Mouse (Mus musculus): Measurements from ENCODE around the gene Dll4. TPM values are rescaled to one million over a fixed set of nuclear protein-coding genes. Genes with fewer than 3 reads are reported as not detected.

Dll4 gene
- total and polyA plus RNA-seq, 3 experiments, result 0.12 to 0.13 TPM; not detected in 1

- TF ChIP-seq HCFC1 (IDR thresholded peaks at IDR 0.05; ENCODE audit: low read depth, low read length) (peak; percentile 77), ZKSCAN1 (IDR thresholded peaks at IDR 0.05; ENCODE audit: borderline replicate concordance, low read depth, low read length) (no peak), NRF1 (IDR thresholded peaks at IDR 0.05; ENCODE audit: low read depth, low read length) (0 out of 2 replicates have a peak, but pooled peaks have one; percentile 16), ZMIZ1 (IDR thresholded peaks at IDR 0.05; ENCODE audit: low read depth, low read length) (peak; percentile 99), MAFK (IDR thresholded peaks at IDR 0.05; ENCODE audit: insufficient replicate concordance, low read length) (no peak), CHD1 (IDR thresholded peaks at IDR 0.05; ENCODE audit: low read depth, low read length) (no peak), ZC3H11A (IDR thresholded peaks at IDR 0.05; ENCODE audit: low read depth, low read length) (no peak), ELF1 (IDR thresholded peaks at IDR 0.05; ENCODE audit: low read depth, low read length) (peak; percentile 69), POLR2AphosphoS2 (IDR thresholded peaks at IDR 0.05; ENCODE audit: low read depth, low read length) (0 out of 2 replicates have a peak, but pooled peaks have one; percentile 33)
Measured at GRCm38 (mm10) chr2:119350555-119351486, 25.2 kb downstream of the Dll4 start, which contains the start of gene Chac1 (continued).

- Histone ChIP-seq H3K4me2 (ENCODE audit: insufficient read depth, low read depth, poor library complexity, severe bottlenecking) (peak overlapping the region; percentile 80; the same call in 1 of the 2 replicates), H3K9me3 (replicated peaks; ENCODE audit: low read length) (peaks cover 6% of the 10 kb centered on the region), H3K4me1 (ENCODE audit: control insufficient read depth in 1 of 2, insufficient read depth in 2 of 2) (peaks cover 38 to 65% of the 10 kb centered on the region in 2 experiments), H3K79me2 (replicated peaks; ENCODE audit: control insufficient read depth, extremely low read depth, insufficient read depth, poor library complexity, severe bottlenecking) (peaks cover 29% of the 10 kb centered on the region), H3K36me3 (replicated peaks in 1 of 2; ENCODE audit: control insufficient read depth in 1 of 2, insufficient read depth in 1 of 2, low read length in 1 of 2) (peaks cover 33 to 40% of the 10 kb centered on the region in 2 experiments), H3K27ac (ENCODE audit: insufficient read depth, low read depth) (no peak overlapping the region), H3K9ac (ENCODE audit: insufficient read depth, low read depth) (peak overlapping the region; percentile 98; the same call in 1 of the 2 replicates), H3K4me3 (replicated peaks in 1 of 3; ENCODE audit: low read depth in 2 of 3, low read length in 2 of 3, poor library complexity in 1 of 3) (peak overlapping the region in 2 of 3 experiments; percentile 97 to 98), H3K27me3 (replicated peaks) (no peaks in the 10 kb centered on the region)
- DNase-seq (ENCODE audit: extremely low read depth), result no peak
- in situ Hi-C loops (cut with MboI; ENCODE audit: low pct_ligation_motif_present, low pct_unique_long_range_greater_than_20kb, low sequenced_read_pairs) (loop anchor here (5.0 kb wide), 1 partner anchor 34 kb away; no protein-coding TSS in a partner anchor), dilution Hi-C loops (cut with MboI; ENCODE audit: extremely low pct_ligation_motif_present, extremely low pct_unique_long_range_greater_than_20kb, low sequenced_read_pairs) (no loop called here)
- TF ChIP-seq SMC3 (IDR thresholded peaks at IDR 0.05; ENCODE audit: low read depth, low read length) (no peak), E2F4 (IDR thresholded peaks at IDR 0.05; ENCODE audit: insufficient replicate concordance, low read depth, low read length) (no peak), SIN3A (IDR thresholded peaks at IDR 0.05; ENCODE audit: low read length) (no peak), CTCF (conservative IDR thresholded peaks at IDR 0.05 in 1 of 2, IDR thresholded peaks at IDR 0.05 in 1 of 2; ENCODE audit: low read depth in 2 of 2, low read length in 2 of 2) (no peak), MEF2A (IDR thresholded peaks at IDR 0.05; ENCODE audit: borderline replicate concordance, low read depth, low read length) (no peak), MAZ (IDR thresholded peaks at IDR 0.05; ENCODE audit: low read depth, low read length) (no peak), ELF1 (IDR thresholded peaks at IDR 0.05; ENCODE audit: low read depth, low read length) (no peak), IRF4 (IDR thresholded peaks at IDR 0.05; ENCODE audit: low read depth, low read length) (no peak), GABPA (IDR thresholded peaks at IDR 0.05; ENCODE audit: insufficient replicate concordance, low read depth, low read length) (no peak), EP300 (IDR thresholded peaks at IDR 0.05; ENCODE audit: low read length) (no peak), RCOR1 (conservative IDR thresholded peaks at IDR 0.05; ENCODE audit: low read depth, low read length) (no peak), JUND (conservative IDR thresholded peaks at IDR 0.05; ENCODE audit: low read depth, low read length) (no peak), USF2 (conservative IDR thresholded peaks at IDR 0.05; ENCODE audit: low read depth, low read length) (no peak), HCFC1 (IDR thresholded peaks at IDR 0.05; ENCODE audit: low read depth, low read length) (no peak), CHD2 (IDR thresholded peaks at IDR 0.05; ENCODE audit: low read length) (no peak), UBTF (IDR thresholded peaks at IDR 0.05; ENCODE audit: low read depth, low read length) (no peak), JUN (IDR thresholded peaks at IDR 0.05; ENCODE audit: insufficient read depth, low read depth, low read length) (no peak)
Measured at GRCm38 (mm10) chr2:119353707-119354106, 28.1 kb downstream of the Dll4 start.
